8 mouse cellular contexts compared by ENCODE assay signal in the genomic region with DNA sequence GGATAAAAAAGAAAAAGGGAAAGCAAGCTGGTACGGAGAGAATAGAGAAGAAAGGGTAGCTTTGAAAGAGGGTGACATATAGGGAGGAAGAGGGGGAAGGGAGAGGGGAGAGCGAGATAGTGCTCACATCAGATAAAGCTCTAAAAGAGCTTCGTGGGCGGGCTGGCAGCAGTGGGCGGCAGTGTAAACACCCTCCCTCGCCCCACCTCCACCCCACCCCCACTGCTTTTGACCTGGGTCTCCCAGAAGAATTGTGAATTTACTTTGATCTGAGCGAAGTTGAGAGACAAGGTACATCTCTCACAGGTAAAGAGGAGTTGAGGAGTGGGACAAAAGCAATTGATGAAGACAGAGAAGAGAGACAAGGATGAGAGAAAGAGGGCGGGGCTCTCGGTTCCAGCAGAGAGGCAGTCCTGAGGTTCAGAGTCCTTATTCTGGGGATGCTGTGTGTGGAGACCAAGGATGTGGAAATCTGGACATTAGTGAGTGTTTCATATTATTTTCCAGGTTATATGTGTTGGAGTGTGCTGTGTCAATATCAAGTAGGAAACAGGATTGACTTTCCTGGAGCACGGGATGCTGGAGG. TPM values are rescaled to one million over a fixed set of nuclear protein-coding genes. Genes with fewer than 3 reads are reported as not detected.
A peak's percentile ranks its signal among the peaks of the same experiment; 100 is the strongest.
DNase-seq lines count a peak whose midpoint lies in the region; ATAC-seq lines count a peak whose summit lies in the region.

A gene (plus strand): TSS at position 508 of the 586 bp plus-strand sequence.

- H3K36me3 ChIP-seq in kidney, embryonic 14.5 days (ENCODE audit: control insufficient read depth, insufficient read depth, low read length): no peaks in the 10 kb centered on the region
- H3K36me3 ChIP-seq in erythroblast, embryonic 14.5 days (ENCODE audit: control insufficient read depth): peaks cover 17% of the 10 kb centered on the region
- H3K36me3 ChIP-seq in limb, embryonic 13.5 days: no peaks in the 10 kb centered on the region
- H3K36me3 ChIP-seq in neural tube, embryonic 14.5 days (ENCODE audit: control insufficient read depth, insufficient read depth, low read length): peaks cover 6% of the 10 kb centered on the region

- no peaks in the 10 kb centered on the region for H3K4me1 ChIP-seq in kidney, embryonic 14.5 days (ENCODE audit: control insufficient read depth, insufficient read depth, low read length)
- H3K4me1 ChIP-seq in erythroblast, embryonic 14.5 days (ENCODE audit: control insufficient read depth): peaks cover 89% of the 10 kb centered on the region
- 0 out of 2 replicates have a peak, but pooled peaks cover 10% of the 10 kb centered on the region for H3K4me1 ChIP-seq in limb, embryonic 13.5 days
- H3K4me1 ChIP-seq in neural tube, embryonic 14.5 days (ENCODE audit: control insufficient read depth, insufficient read depth, low read length): 0 out of 2 replicates have a peak, but pooled peaks cover 3% of the 10 kb centered on the region

- H3K9me3 ChIP-seq in kidney, embryonic 14.5 days (ENCODE audit: control insufficient read depth, low read length): no peaks in the 10 kb centered on the region
- H3K9me3 ChIP-seq in erythroblast, embryonic 14.5 days (ENCODE audit: control insufficient read depth, low read length): no peaks in the 10 kb centered on the region
- H3K9me3 ChIP-seq in limb, embryonic 13.5 days: no peaks in the 10 kb centered on the region
- no peaks in the 10 kb centered on the region for H3K9me3 ChIP-seq in neural tube, embryonic 14.5 days (ENCODE audit: control insufficient read depth, low read length)

- H3K9ac ChIP-seq in kidney, embryonic 14.5 days (ENCODE audit: low read depth, low read length): 0 out of 2 replicates have a peak within 1 kb of the TSS, but pooled peaks have one; percentile 28
- H3K9ac ChIP-seq in limb, embryonic 13.5 days: no peak within 1 kb of the TSS
- H3K9ac ChIP-seq in neural tube, embryonic 14.5 days (replicated peaks; ENCODE audit: low read depth, low read length): no peak within 1 kb of the TSS

- 7% methylated on average over 10 of the region's 10 CpGs for WGBS in kidney, embryonic 14.5 days
- 11% methylated on average over 10 of the region's 10 CpGs for WGBS in limb, embryonic 13.5 days
- 11% methylated on average over 10 of the region's 10 CpGs for WGBS in neural tube, embryonic 14.5 days

- H3K27me3 ChIP-seq in kidney, embryonic 14.5 days (ENCODE audit: control insufficient read depth, insufficient read depth, low read length): no peaks in the 10 kb centered on the region
- peaks cover 32% of the 10 kb centered on the region for H3K27me3 ChIP-seq in erythroblast, embryonic 14.5 days (ENCODE audit: control insufficient read depth)
- H3K27me3 ChIP-seq in limb, embryonic 13.5 days: 0 out of 2 replicates have a peak, but pooled peaks cover 3% of the 10 kb centered on the region
- H3K27me3 ChIP-seq in neural tube, embryonic 14.5 days (ENCODE audit: control insufficient read depth, insufficient read depth, low read length): no peaks in the 10 kb centered on the region

- H3K27ac ChIP-seq in kidney, embryonic 14.5 days (ENCODE audit: low read depth, low read length): no peak within 1 kb of the TSS
- no peak within 1 kb of the TSS for H3K27ac ChIP-seq in limb, embryonic 13.5 days
- H3K27ac ChIP-seq in neural tube, embryonic 14.5 days (ENCODE audit: low read depth, low read length): 0 out of 2 replicates have a peak within 1 kb of the TSS, but pooled peaks have one; percentile 7

- no peak for DNase-seq in kidney, postnatal 4 days
- DNase-seq in natural killer cell, adult 2 months (ENCODE audit: low spot score in 2 of 2): no peak
- DNase-seq in right cerebral cortex, adult 18-20 months: no peak
- DNase-seq in c-Kit-positive CD71-positive TER-119-positive erythroid progenitor cells, embryonic 14.5 days (ENCODE audit: low spot score): no peak

- peak within 1 kb of the TSS; percentile 38 for H3K4me2 ChIP-seq in kidney, embryonic 14.5 days (replicated peaks; ENCODE audit: low read depth, low read length)
- H3K4me2 ChIP-seq in limb, embryonic 13.5 days (replicated peaks): peak within 1 kb of the TSS; percentile 53
- H3K4me2 ChIP-seq in neural tube, embryonic 14.5 days (ENCODE audit: low read depth, low read length): peak within 1 kb of the TSS; percentile 24; the same call in 1 of the 2 replicates

- ATAC-seq in kidney, embryonic 14.5 days (ENCODE audit: low FRiP score, low TSS enrichment): peak; percentile 44; the same call in 1 of the 2 replicates
- ATAC-seq in limb, embryonic 13.5 days (ENCODE audit: low FRiP score, low read depth): peak; percentile 19; the same call in 1 of the 2 replicates
- ATAC-seq in neural tube, embryonic 14.5 days (ENCODE audit: low read depth): peak; percentile 39; the same call in 1 of the 2 replicates

- peak within 1 kb of the TSS; percentile 19 for H3K4me3 ChIP-seq in kidney, embryonic 14.5 days (ENCODE audit: low read length)
- peak within 1 kb of the TSS; percentile 74 for H3K4me3 ChIP-seq in erythroblast, embryonic 14.5 days (replicated peaks)
- H3K4me3 ChIP-seq in limb, embryonic 13.5 days: peak within 1 kb of the TSS; percentile 18
- no peak within 1 kb of the TSS for H3K4me3 ChIP-seq in neural tube, embryonic 14.5 days (ENCODE audit: low read depth, low read length)

RNA-seq across cellular contexts. Expression of the gene that starts here (rescaled TPM):
- 2.3 and 3.3 TPM in 2 replicates for polyA plus RNA-seq in kidney, embryonic 14.5 days (2014; fragmentation: Nextera tagmentation; extraction: Ambion mirVana)
- 0.06 TPM in 2 replicates for polyA plus RNA-seq in erythroblast, embryonic 14.5 days (2012)
- 1.1 and 1.3 TPM in 2 replicates for polyA plus RNA-seq in limb, embryonic 13.5 days (2015; fragmentation: Nextera tagmentation; extraction: Ambion mirVana)
- 1.1 and 2.7 TPM in 2 replicates for polyA plus RNA-seq in neural tube, embryonic 14.5 days (2014; fragmentation: Nextera tagmentation; extraction: Ambion mirVana)
